Comparison of ENCODE assay signal across 25 mouse cellular contexts in genomic region chr5:93296754-93297153, GRCm38 (mm10). TPM values are rescaled to one million over a fixed set of nuclear protein-coding genes. Genes with fewer than 3 reads are reported as not detected.
DNase-seq lines count a peak whose midpoint lies in the region; ATAC-seq and TF ChIP-seq lines count a peak whose summit lies in the region.
"Had no signal": no experiment of that assay in that cellular context is flagged by ENCODE, and none has a peak within 500 bp of the region (broad histone marks: within the 10 kb centered on the region; RNA-seq: fewer than 3 reads in every experiment).

No protein-coding gene starts in this region.

- H3K4me3 ChIP-seq in myocyte: no peak overlapping the region
- no peak overlapping the region for H3K4me3 ChIP-seq in forebrain, postnatal 0 days (ENCODE audit: low read depth, low read length)
- H3K4me3 ChIP-seq: forebrain, embryonic 15.5 days; heart, embryonic 13.5 days; hindbrain, embryonic 12.5 days; limb, embryonic 12.5 days; liver, embryonic 15.5 days; midbrain, embryonic 15.5 days had no signal

- ATAC-seq in forebrain, postnatal 0 days: no peak
- ATAC-seq: forebrain, embryonic 15.5 days; midbrain, embryonic 15.5 days had no signal

- no peak overlapping the region for H3K27ac ChIP-seq in forebrain, postnatal 0 days (ENCODE audit: low read depth, low read length)
- H3K27ac ChIP-seq: forebrain, embryonic 15.5 days; heart, embryonic 13.5 days; hindbrain, embryonic 12.5 days; limb, embryonic 12.5 days; liver, embryonic 15.5 days; midbrain, embryonic 15.5 days had no signal

- H3K4me2 ChIP-seq in myocyte (ENCODE audit: low read depth): peak overlapping the region; percentile 46
- H3K4me2 ChIP-seq in forebrain, postnatal 0 days (ENCODE audit: low read depth): no peak overlapping the region
- H3K4me2 ChIP-seq: forebrain, embryonic 15.5 days; heart, embryonic 13.5 days; hindbrain, embryonic 12.5 days; limb, embryonic 12.5 days; liver, embryonic 15.5 days; midbrain, embryonic 15.5 days had no signal

- H3K4me1 ChIP-seq in forebrain, postnatal 0 days (ENCODE audit: insufficient read depth): no peaks in the 10 kb centered on the region
- H3K4me1 ChIP-seq: forebrain, embryonic 15.5 days; heart, embryonic 13.5 days; hindbrain, embryonic 12.5 days; limb, embryonic 12.5 days; liver, embryonic 15.5 days; midbrain, embryonic 15.5 days had no signal

- WGBS in forebrain, postnatal 0 days: 79% methylated on average over 4 of the region's 4 CpGs

- H3K9ac ChIP-seq in forebrain, postnatal 0 days: no peak overlapping the region
- H3K9ac ChIP-seq: forebrain, embryonic 15.5 days; heart, embryonic 13.5 days; hindbrain, embryonic 12.5 days; limb, embryonic 12.5 days; liver, embryonic 15.5 days; midbrain, embryonic 15.5 days had no signal

- H3K27me3 ChIP-seq in myocyte (ENCODE audit: control insufficient read depth, insufficient read depth, insufficient read length): no peaks in the 10 kb centered on the region
- no peaks in the 10 kb centered on the region for H3K27me3 ChIP-seq in forebrain, postnatal 0 days (ENCODE audit: insufficient read depth, low read length)
- H3K27me3 ChIP-seq: CH12.LX; forebrain, embryonic 15.5 days; heart, embryonic 13.5 days; hindbrain, embryonic 12.5 days; limb, embryonic 12.5 days; liver, embryonic 15.5 days; midbrain, embryonic 15.5 days had no signal

- H3K9me3 ChIP-seq in forebrain, postnatal 0 days (ENCODE audit: low read length): no peaks in the 10 kb centered on the region
- H3K9me3 ChIP-seq: forebrain, embryonic 15.5 days; liver, embryonic 15.5 days had no signal

- DNase-seq in adrenal gland, adult 8-10 months: peak; percentile 5
- DNase-seq in adrenal gland, adult 2 months: no peak
- peak; percentile 49 for DNase-seq in 416B (ENCODE audit: low read depth)
- DNase-seq in fibroblast of lung, adult 2 months (ENCODE audit: low read depth): peak; percentile 44
- DNase-seq in cerebellum, postnatal 14 days: no peak
- no peak for DNase-seq in spleen, adult 18-20 months
- DNase-seq in forebrain, postnatal 0 days: no peak
- DNase-seq: cerebellum, adult 9-10 months; gastrocnemius, postnatal 25 days; heart, postnatal 14 days; layer of hippocampus, postnatal 36 days; lung, postnatal 4 days; right cerebral cortex, adult 18-20 months; right cerebral cortex, postnatal 4 days; thymus, adult 2 months; thymus, postnatal 4 days had no signal

- H3ac ChIP-seq in myocyte (ENCODE audit: control insufficient read depth, insufficient read length): no peak overlapping the region

- no peak for TF ChIP-seq POLR2A in myocyte (IDR thresholded peaks at IDR 0.05; ENCODE audit: insufficient read length, low read depth)

- no peaks in the 10 kb centered on the region for H3K36me3 ChIP-seq in myocyte (ENCODE audit: control insufficient read depth, insufficient read depth)
- H3K36me3 ChIP-seq in forebrain, postnatal 0 days (ENCODE audit: insufficient read depth): no peaks in the 10 kb centered on the region
- H3K36me3 ChIP-seq: forebrain, embryonic 15.5 days; G1E; heart, embryonic 13.5 days; hindbrain, embryonic 12.5 days; limb, embryonic 12.5 days; liver, embryonic 15.5 days; midbrain, embryonic 15.5 days had no signal

- H3K79me2 ChIP-seq in myocyte (ENCODE audit: control insufficient read depth, insufficient read depth): no peaks in the 10 kb centered on the region

- no peak for TF ChIP-seq CTCF in forebrain, postnatal 0 days (IDR thresholded peaks at IDR 0.05; ENCODE audit: low read depth)

TF ChIP-seq in myocyte, 11 proteins besides CTCF, POLR2A, EP300 and RAD21:
- no peak for TF ChIP-seq SRF (IDR thresholded peaks at IDR 0.05; ENCODE audit: control insufficient read depth, insufficient read length, low read depth)
- TF ChIP-seq TCF3 (IDR thresholded peaks at IDR 0.05; ENCODE audit: insufficient read length, low read depth): no peak
- no peak for TF ChIP-seq MYOD1 (IDR thresholded peaks at IDR 0.05; ENCODE audit: control insufficient read depth in 1 of 3, insufficient read length in 2 of 3, low read depth in 2 of 3)
- TF ChIP-seq REST (IDR thresholded peaks at IDR 0.05; ENCODE audit: insufficient read depth, insufficient read length): no peak
- TF ChIP-seq CEBPB (IDR thresholded peaks at IDR 0.05; ENCODE audit: insufficient read depth, poor library complexity, severe bottlenecking): no peak
- no peak for TF ChIP-seq MYOG (IDR thresholded peaks at IDR 0.05; ENCODE audit: control insufficient read depth in 1 of 3, insufficient read depth in 1 of 3, insufficient read length in 2 of 3, low read depth in 2 of 3)
- TF ChIP-seq TCF12 (IDR thresholded peaks at IDR 0.05; ENCODE audit: insufficient read depth, poor library complexity, severe bottlenecking): no peak
- no peak for TF ChIP-seq E2F4 (IDR thresholded peaks at IDR 0.05; ENCODE audit: insufficient read depth)
- no peak for TF ChIP-seq MAX (IDR thresholded peaks at IDR 0.05; ENCODE audit: low read depth)
- no peak for TF ChIP-seq USF1 (IDR thresholded peaks at IDR 0.05; ENCODE audit: low read depth)
- no peak for TF ChIP-seq POLR2AphosphoS2 (IDR thresholded peaks at IDR 0.05; ENCODE audit: insufficient read length, low read depth)
TF ChIP-seq in myocyte: peak in this region for 0.

RNA-seq across cellular contexts. Expression of gene Ccng2, which starts 29.7 kb away (rescaled TPM):
- total RNA-seq in adrenal gland, adult 8-10 months (2022): 10 to 100 TPM; 20.2 to 23.5 (median 21.2) TPM
- 10 to 100 TPM; 19.0 to 30.9 TPM for total RNA-seq in adrenal gland, adult 2 months (2021)
- 56.3 and 92.5 TPM in 2 replicates for polyA plus RNA-seq in adrenal gland, adult 2 months (2012; rRNA removed)
- polyA plus RNA-seq in myocyte (2012; fragmentation: generic; extraction: Trizol): 22.9 TPM
- total RNA-seq in forebrain, postnatal 0 days (2014; rRNA removed): 73.4 and 82.9 TPM in 2 replicates
- 47.7 and 49.7 TPM in 2 replicates for polyA plus RNA-seq in forebrain, postnatal 0 days (2015; fragmentation: Nextera tagmentation; extraction: Ambion mirVana)

Comparison
In these comparisons a context has a peak if more than half of its experiments do, and no peak if none do; other contexts are left out.
1. DNase-seq: peak in adrenal gland, adult 8-10 months (single experiment), 416B (single experiment) and fibroblast of lung, adult 2 months (single experiment); none in adrenal gland, adult 2 months (single experiment), cerebellum, postnatal 14 days (0 of 2), spleen, adult 18-20 months (0 of 2) and forebrain, postnatal 0 days (single experiment).